Mouse (Mus musculus): ENCODE results near the gene Arhgap18.

DNA sequence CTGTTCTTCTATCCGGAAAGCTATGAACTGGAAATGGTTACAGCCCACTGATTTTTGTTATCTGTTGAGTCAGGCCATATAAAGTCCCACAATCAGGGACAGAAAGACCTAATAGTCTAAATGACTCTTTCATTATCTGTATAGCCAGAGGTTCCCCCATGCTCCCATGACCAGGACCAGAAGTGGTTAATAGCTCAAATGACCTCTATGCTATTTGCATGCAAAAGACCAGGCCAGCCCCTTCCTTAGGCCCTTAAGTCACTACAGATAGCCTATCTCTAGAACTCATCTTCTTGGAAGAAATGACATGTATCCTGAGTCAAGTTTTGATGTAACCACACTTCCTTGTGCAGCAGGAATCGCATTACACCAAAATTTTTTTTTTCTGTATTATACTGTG is 4.0 kb downstream of the Arhgap18 start:
- TF ChIP-seq POLR2A (IDR thresholded peaks at IDR 0.05; ENCODE audit: borderline replicate concordance, low read depth, low read length) (no peak), CTCF (IDR thresholded peaks at IDR 0.05; ENCODE audit: low read depth, low read length) (no peak)

All from bone marrow macrophage, adult 2 months (primary cell).